In genomic region chr2:45077938-45078487, GRCm38 (mm10) we compare ENCODE assay signal across 18 mouse cellular contexts. TPM values are rescaled to one million over a fixed set of nuclear protein-coding genes. Genes with fewer than 3 reads are reported as not detected.
DNase-seq lines count a peak whose midpoint lies in the region; ATAC-seq and TF ChIP-seq lines count a peak whose summit lies in the region.
"Had no signal": no experiment of that assay in that cellular context is flagged by ENCODE, and none has a peak within 500 bp of the region (broad histone marks: within the 10 kb centered on the region; RNA-seq: fewer than 3 reads in every experiment).

No protein-coding gene starts in this region.

- H3K4me3 ChIP-seq in heart, embryonic 16.5 days (ENCODE audit: low read length): no peak overlapping the region
- peak overlapping the region; percentile 77 for H3K4me3 ChIP-seq in megakaryocyte, embryonic 14.5 days (replicated peaks)
- H3K4me3 ChIP-seq in liver, embryonic 14.5 days (ENCODE audit: insufficient read depth in 1 of 2, low read depth in 2 of 2, low read length in 2 of 2): no peak overlapping the region; a peak in 1 of 4 replicates
- H3K4me3 ChIP-seq in kidney, embryonic 15.5 days (replicated peaks): no peak overlapping the region
- H3K4me3 ChIP-seq: embryonic facial prominence, embryonic 13.5 days; limb, embryonic 10.5 days; lung, embryonic 15.5 days; midbrain, embryonic 10.5 days had no signal

- TF ChIP-seq EP300 in liver, embryonic 14.5 days (IDR thresholded peaks at IDR 0.05; ENCODE audit: low read depth): peak; percentile 57

- H3K27me3 ChIP-seq in heart, embryonic 16.5 days (ENCODE audit: control insufficient read depth, insufficient read depth, low read length): no peaks in the 10 kb centered on the region
- no peaks in the 10 kb centered on the region for H3K27me3 ChIP-seq in megakaryocyte, embryonic 14.5 days (replicated peaks)
- no peaks in the 10 kb centered on the region for H3K27me3 ChIP-seq in liver, embryonic 14.5 days (ENCODE audit: control insufficient read depth, insufficient read depth, low read length)
- no peaks in the 10 kb centered on the region for H3K27me3 ChIP-seq in kidney, embryonic 15.5 days
- H3K27me3 ChIP-seq: embryonic facial prominence, embryonic 13.5 days; lung, embryonic 15.5 days had no signal

- intact Hi-C loops in heart, postnatal 14 days (cut with DNase I): no loop called here

- TF ChIP-seq CTCF in liver, embryonic 14.5 days (IDR thresholded peaks at IDR 0.05; ENCODE audit: low read depth): no peak

- H3K27ac ChIP-seq in heart, embryonic 16.5 days (ENCODE audit: low read length): peak overlapping the region; percentile 17; the same call in 1 of the 2 replicates
- peak overlapping the region; percentile 44 for H3K27ac ChIP-seq in liver, embryonic 14.5 days
- no peak overlapping the region for H3K27ac ChIP-seq in kidney, embryonic 15.5 days
- H3K27ac ChIP-seq: embryonic facial prominence, embryonic 13.5 days; limb, embryonic 10.5 days; lung, embryonic 15.5 days; midbrain, embryonic 10.5 days had no signal

- peaks cover 17% of the 10 kb centered on the region for H3K4me1 ChIP-seq in heart, embryonic 16.5 days (ENCODE audit: control insufficient read depth, insufficient read depth, low read length)
- H3K4me1 ChIP-seq in megakaryocyte, embryonic 14.5 days: peaks cover 90% of the 10 kb centered on the region
- H3K4me1 ChIP-seq in liver, embryonic 14.5 days (replicated peaks; ENCODE audit: control insufficient read depth in 2 of 2, insufficient read depth in 2 of 2, low read length in 1 of 2): peaks cover 22 to 26% of the 10 kb centered on the region in 2 experiments
- peaks cover 21% of the 10 kb centered on the region for H3K4me1 ChIP-seq in kidney, embryonic 15.5 days

- DNase-seq in heart, postnatal 14 days: no peak
- DNase-seq in liver, embryonic 14.5 days (ENCODE audit: low read depth in 3 of 3, low spot score in 3 of 3): no peak
- no peak for DNase-seq in retina, postnatal 1 day
- DNase-seq: adrenal gland, postnatal 36 days; cerebellum, adult 8-10 months; gastrocnemius, postnatal 25 days; kidney, adult 8-10 months; right cerebral cortex, postnatal 25 days; thymus, postnatal 14 days had no signal

- 0 out of 2 replicates have a peak, but pooled peaks cover 3% of the 10 kb centered on the region for H3K36me3 ChIP-seq in heart, embryonic 16.5 days (ENCODE audit: control insufficient read depth, insufficient read depth)
- peaks cover 95% of the 10 kb centered on the region for H3K36me3 ChIP-seq in megakaryocyte, embryonic 14.5 days (replicated peaks; ENCODE audit: low read length)
- H3K36me3 ChIP-seq in liver, embryonic 14.5 days (replicated peaks; ENCODE audit: control insufficient read depth, insufficient read depth, low read depth): no peaks in the 10 kb centered on the region
- H3K36me3 ChIP-seq in kidney, embryonic 15.5 days: peaks cover 21% of the 10 kb centered on the region
- H3K36me3 ChIP-seq: limb, embryonic 10.5 days had no signal

- no peak for ATAC-seq in heart, embryonic 16.5 days (replicated peaks; ENCODE audit: extremely low read depth, insufficient read depth, low FRiP score)
- ATAC-seq in megakaryocyte, adult 5-6 weeks (ENCODE audit: poor library complexity, severe bottlenecking): no peak
- peak; percentile 70; the same call in 1 of the 2 replicates for ATAC-seq in liver, embryonic 14.5 days (ENCODE audit: insufficient read depth)
- no peak for ATAC-seq in kidney, embryonic 15.5 days (replicated peaks; ENCODE audit: low FRiP score)
- ATAC-seq: inflammation-experienced regulatory T-cells, adult 6 months had no signal

- H3K9ac ChIP-seq in heart, embryonic 16.5 days (ENCODE audit: low read length): no peak overlapping the region
- H3K9ac ChIP-seq in liver, embryonic 14.5 days (replicated peaks): 0 out of 2 replicates have a peak overlapping the region, but pooled peaks have one; percentile 27
- no peak overlapping the region for H3K9ac ChIP-seq in kidney, embryonic 15.5 days
- H3K9ac ChIP-seq: embryonic facial prominence, embryonic 13.5 days; lung, embryonic 15.5 days had no signal

- WGBS in heart, embryonic 16.5 days: 21% methylated on average over 3 of the region's 3 CpGs
- WGBS in liver, embryonic 14.5 days (ENCODE audit: insufficient replicate concordance): 7% methylated on average over 3 of the region's 3 CpGs
- 64% methylated on average over 3 of the region's 3 CpGs for WGBS in kidney, embryonic 15.5 days

- H3K9me3 ChIP-seq in heart, embryonic 16.5 days (replicated peaks; ENCODE audit: control insufficient read depth, low read length): no peaks in the 10 kb centered on the region
- no peaks in the 10 kb centered on the region for H3K9me3 ChIP-seq in megakaryocyte, embryonic 14.5 days
- H3K9me3 ChIP-seq in liver, embryonic 14.5 days (ENCODE audit: control insufficient read depth, low read length): no peaks in the 10 kb centered on the region
- no peaks in the 10 kb centered on the region for H3K9me3 ChIP-seq in kidney, embryonic 15.5 days (replicated peaks)
- H3K9me3 ChIP-seq: embryonic facial prominence, embryonic 13.5 days; limb, embryonic 10.5 days; lung, embryonic 15.5 days; midbrain, embryonic 10.5 days had no signal

- H3K4me2 ChIP-seq in heart, embryonic 16.5 days (ENCODE audit: low read depth, low read length): no peak overlapping the region
- H3K4me2 ChIP-seq in liver, embryonic 14.5 days (ENCODE audit: low read depth): peak overlapping the region; percentile 52
- no peak overlapping the region for H3K4me2 ChIP-seq in kidney, embryonic 15.5 days
- H3K4me2 ChIP-seq: embryonic facial prominence, embryonic 13.5 days; lung, embryonic 15.5 days had no signal

RNA-seq across cellular contexts. Expression of gene Zeb2, which starts 39.2 kb away (rescaled TPM):
- 19.9 and 25.2 TPM in 2 replicates for polyA plus RNA-seq in heart, embryonic 16.5 days (2015; fragmentation: Nextera tagmentation; extraction: Ambion mirVana)
- total RNA-seq in heart, postnatal 14 days (2021): 10 to 100 TPM; 51.3 to 58.5 TPM
- 14.4 and 20.1 TPM in 2 replicates for polyA plus RNA-seq in megakaryocyte, embryonic 14.5 days (2012; ENCODE audit: insufficient read depth, low replicate concordance)
- 288 and 305 TPM in 2 replicates for total RNA-seq in megakaryocyte, adult 5-6 weeks (2015)
- total RNA-seq in megakaryocyte, adult 5-6 weeks (2017): 278 and 291 TPM in 2 replicates
- polyA plus RNA-seq in liver, embryonic 14.5 days (2012; rRNA removed): 3.9 and 5.7 TPM in 2 replicates
- 9.9 and 11.4 TPM in 2 replicates for polyA plus RNA-seq in liver, embryonic 14.5 days (2014; fragmentation: Nextera tagmentation; extraction: Ambion mirVana)
- polyA plus RNA-seq in kidney, embryonic 15.5 days (2015; fragmentation: Nextera tagmentation; extraction: Ambion mirVana): 51.1 and 57.1 TPM in 2 replicates
